Mouse (Mus musculus): ENCODE data around the gene Ip6k1.

- TF ChIP-seq POLR2A (IDR thresholded peaks at IDR 0.05; ENCODE audit: low read depth, low read length) (no peak), CTCF (conservative IDR thresholded peaks at IDR 0.05; ENCODE audit: insufficient read depth, insufficient read length, low read depth, low read length) (no peak)
Measured at GRCm38 (mm10) chr9:108067199-108067598, 64.9 kb downstream of the Ip6k1 start.
